Mouse (Mus musculus) CH12.LX (cell line): Measurements from ENCODE around the gene Pdcd1lg2. TPM values are rescaled to one million over a fixed set of nuclear protein-coding genes. Genes with fewer than 3 reads are reported as not detected.

Experiments used
- EP300 ChIP-seq: IDR thresholded peaks from 2 replicates; pipeline ENCODE4 v1.6.1; 2011; ENCODE audit warnings: low read length, improper control_type of control experiment
- IRF4 ChIP-seq: IDR thresholded peaks from 2 replicates; pipeline ENCODE4 v1.6.1; 2014; ENCODE audit warnings: low read depth, mild to moderate bottlenecking, inconsistent platforms, low read length, improper control_type of control experiment
- USF2 ChIP-seq: conservative IDR thresholded peaks from 2 replicates; pipeline ENCODE4 v1.6.1; 2011; ENCODE audit warnings: low read depth, low read length, improper control_type of control experiment
- ZNF384 ChIP-seq: IDR thresholded peaks from 2 replicates; pipeline ENCODE4 v1.6.1; 2012; ENCODE audit warnings: low read depth, low read length, improper control_type of control experiment, inconsistent platforms
- polyA plus RNA-seq: library from polyadenylated mRNA; unstranded; fragments of >175 nt; gene quantifications from 2 replicates; pipeline ENCODE4 v1.2.1, GENCODE M21; 2012; ENCODE audit warnings: low read depth; ENCODE audit not compliant: insufficient read length
- total RNA-seq, 2 experiments: library from RNA; depleted of rRNA; stranded (reverse); fragments of 300-350 nt in 1 of 2; fragments of >200 nt in 1 of 2; gene quantifications; 2 replicates each; pipeline ENCODE4 v1.2.3; 2012 to 2014

Gene Pdcd1lg2
- total and polyA plus RNA-seq, 3 experiments = 1.4 to 5.5 (median 1.7) TPM

DNA sequence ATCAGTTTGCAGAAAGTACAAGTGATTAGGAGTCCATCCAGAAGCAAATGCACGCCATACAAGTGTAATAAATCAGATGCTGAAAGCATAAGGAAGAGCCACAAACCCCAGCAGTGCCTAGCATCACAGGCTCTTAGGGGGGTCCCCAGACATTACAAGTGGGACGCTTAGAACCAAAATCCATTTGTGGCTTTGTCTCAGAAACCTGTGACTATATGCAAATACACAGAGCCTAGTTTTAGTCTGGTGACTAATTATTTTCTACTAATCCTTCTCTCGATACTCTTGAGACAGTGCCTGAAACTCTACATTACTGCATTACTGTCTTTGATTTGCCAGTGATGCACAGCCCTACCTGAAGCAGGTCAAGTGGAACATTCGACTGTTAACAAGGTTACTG lies 108.2 kb downstream of the Pdcd1lg2 start (continued):
- TF ChIP-seq ZNF384 = no peak
- no peak for TF ChIP-seq USF2
- TF ChIP-seq EP300 = peak; percentile 52; the same call in 1 of the 2 replicates
- no peak for TF ChIP-seq IRF4

Other genes with a start within 250 kb of the Pdcd1lg2 start
- 7.6 and 8.4 TPM in 2 replicates for gene Jak2, start 159.1 kb upstream of the Pdcd1lg2 start, total RNA-seq (2012; rRNA removed)
- gene Jak2, start 159.1 kb upstream of the Pdcd1lg2 start, total RNA-seq (2014; rRNA removed) = 11.1 and 11.5 TPM in 2 replicates
- gene Jak2, start 159.1 kb upstream of the Pdcd1lg2 start, polyA plus RNA-seq = 5.3 and 6.6 TPM in 2 replicates
- gene Insl6, start 85.6 kb upstream of the Pdcd1lg2 start, total RNA-seq (2012; rRNA removed) = 8.0 and 11.2 TPM in 2 replicates
- 8.5 and 9.8 TPM in 2 replicates for gene Insl6, start 85.6 kb upstream of the Pdcd1lg2 start, total RNA-seq (2014; rRNA removed)
- 5.1 and 5.7 TPM in 2 replicates for gene Insl6, start 85.6 kb upstream of the Pdcd1lg2 start, polyA plus RNA-seq
- gene Rln1, start 76.2 kb upstream of the Pdcd1lg2 start, total RNA-seq (2012; rRNA removed) = not detected in 2 replicates
- not detected in 2 replicates for gene Rln1, start 76.2 kb upstream of the Pdcd1lg2 start, total RNA-seq (2014; rRNA removed)
- gene Rln1, start 76.2 kb upstream of the Pdcd1lg2 start, polyA plus RNA-seq = not detected in 2 replicates
- 27.7 and 31.3 TPM in 2 replicates for gene Plgrkt, start 43.5 kb upstream of the Pdcd1lg2 start, total RNA-seq (2012; rRNA removed)
- gene Plgrkt, start 43.5 kb upstream of the Pdcd1lg2 start, total RNA-seq (2014; rRNA removed) = 27.9 and 33.0 TPM in 2 replicates
- gene Plgrkt, start 43.5 kb upstream of the Pdcd1lg2 start, polyA plus RNA-seq = 38.3 and 40.6 TPM in 2 replicates
- gene Cd274, start 43.5 kb upstream of the Pdcd1lg2 start, total RNA-seq (2012; rRNA removed) = 4.7 and 6.7 TPM in 2 replicates
- 7.4 and 8.6 TPM in 2 replicates for gene Cd274, start 43.5 kb upstream of the Pdcd1lg2 start, total RNA-seq (2014; rRNA removed)
- 14.7 and 15.9 TPM in 2 replicates for gene Cd274, start 43.5 kb upstream of the Pdcd1lg2 start, polyA plus RNA-seq
- gene Ric1, start 111.4 kb downstream of the Pdcd1lg2 start, total RNA-seq (2012; rRNA removed) = 17.4 and 17.9 TPM in 2 replicates
- 11.2 and 13.7 TPM in 2 replicates for gene Ric1, start 111.4 kb downstream of the Pdcd1lg2 start, total RNA-seq (2014; rRNA removed)
- gene Ric1, start 111.4 kb downstream of the Pdcd1lg2 start, polyA plus RNA-seq = 16.3 and 18.4 TPM in 2 replicates
- 26.1 and 27.6 TPM in 2 replicates for gene Ermp1, start 237.5 kb downstream of the Pdcd1lg2 start, total RNA-seq (2012; rRNA removed)
- 21.7 and 22.7 TPM in 2 replicates for gene Ermp1, start 237.5 kb downstream of the Pdcd1lg2 start, total RNA-seq (2014; rRNA removed)
- gene Ermp1, start 237.5 kb downstream of the Pdcd1lg2 start, polyA plus RNA-seq = 31.7 and 32.9 TPM in 2 replicates